ENCODE assay signal across 8 mouse cellular contexts in genomic region chr4:41097381-41097780, GRCm38 (mm10). TPM values are rescaled to one million over a fixed set of nuclear protein-coding genes. Genes with fewer than 3 reads are reported as not detected.
A peak's percentile ranks its signal among the peaks of the same experiment; 100 is the strongest.
DNase-seq lines count a peak whose midpoint lies in the region; ATAC-seq lines count a peak whose summit lies in the region.
"Had no signal": no experiment of that assay in that cellular context is flagged by ENCODE, and none has a peak within 500 bp of the region (broad histone marks: within the 10 kb centered on the region; RNA-seq: fewer than 3 reads in every experiment).

No protein-coding gene starts in this region.

- no peak overlapping the region; the same call in 1 of the 2 replicates for H3K4me3 ChIP-seq in lung, embryonic 15.5 days
- H3K4me3 ChIP-seq in hindbrain, embryonic 11.5 days (ENCODE audit: low read depth, low read length), result 0 out of 2 replicates have a peak overlapping the region, but pooled peaks have one; percentile 12
- no peak overlapping the region for H3K4me3 ChIP-seq in limb, embryonic 12.5 days (replicated peaks)
- H3K4me3 ChIP-seq in stomach, embryonic 14.5 days (ENCODE audit: low read depth, low read length), result peak overlapping the region; percentile 31

- peaks cover 38% of the 10 kb centered on the region for H3K4me1 ChIP-seq in lung, embryonic 15.5 days
- H3K4me1 ChIP-seq in hindbrain, embryonic 11.5 days (replicated peaks; ENCODE audit: control insufficient read depth, insufficient read depth, low read length), result no peaks in the 10 kb centered on the region; the same call in 1 of the 2 replicates
- peaks cover 26% of the 10 kb centered on the region for H3K4me1 ChIP-seq in limb, embryonic 12.5 days (replicated peaks)
- peaks cover 13% of the 10 kb centered on the region; the same call in 1 of the 2 replicates for H3K4me1 ChIP-seq in stomach, embryonic 14.5 days (ENCODE audit: control insufficient read depth, insufficient read depth, low read length)

- H3K9me3 ChIP-seq in lung, embryonic 15.5 days, result no peaks in the 10 kb centered on the region
- no peaks in the 10 kb centered on the region for H3K9me3 ChIP-seq in hindbrain, embryonic 11.5 days (ENCODE audit: control insufficient read depth, low read length)
- no peaks in the 10 kb centered on the region for H3K9me3 ChIP-seq in limb, embryonic 12.5 days
- H3K9me3 ChIP-seq in stomach, embryonic 14.5 days (ENCODE audit: control insufficient read depth, low read depth, low read length), result no peaks in the 10 kb centered on the region

- no peak for DNase-seq in lung, postnatal 36 days
- no peak for DNase-seq in hindbrain, embryonic 11.5 days (ENCODE audit: low spot score)
- no peak for DNase-seq in B cell, adult 2 months
- no peak for DNase-seq in thymus, postnatal 0 days (ENCODE audit: low spot score)
- DNase-seq: cerebellum, adult 11-12 months had no signal

- WGBS in lung, embryonic 15.5 days, result 57% methylated on average over 13 of the region's 13 CpGs
- 42% methylated on average over 13 of the region's 13 CpGs for WGBS in hindbrain, embryonic 11.5 days
- 46% methylated on average over 13 of the region's 13 CpGs for WGBS in limb, embryonic 12.5 days
- WGBS in stomach, embryonic 14.5 days, result 61% methylated on average over 13 of the region's 13 CpGs

- no peak overlapping the region for H3K27ac ChIP-seq in lung, embryonic 15.5 days
- H3K27ac ChIP-seq in hindbrain, embryonic 11.5 days (ENCODE audit: low read depth, low read length), result no peak overlapping the region
- no peak overlapping the region for H3K27ac ChIP-seq in limb, embryonic 12.5 days
- H3K27ac ChIP-seq in stomach, embryonic 14.5 days (ENCODE audit: low read length), result no peak overlapping the region

- H3K9ac ChIP-seq in lung, embryonic 15.5 days, result no peak overlapping the region
- H3K9ac ChIP-seq in hindbrain, embryonic 11.5 days (ENCODE audit: low read depth, low read length), result no peak overlapping the region
- 0 out of 2 replicates have a peak overlapping the region, but pooled peaks have one; percentile 44 for H3K9ac ChIP-seq in limb, embryonic 12.5 days (replicated peaks)
- no peak overlapping the region; the same call in 1 of the 2 replicates for H3K9ac ChIP-seq in stomach, embryonic 14.5 days (replicated peaks; ENCODE audit: low read depth, low read length)

- peaks cover 30% of the 10 kb centered on the region for H3K27me3 ChIP-seq in lung, embryonic 15.5 days
- H3K27me3 ChIP-seq in hindbrain, embryonic 11.5 days (ENCODE audit: control insufficient read depth, insufficient read depth, low read length), result peaks cover 15% of the 10 kb centered on the region; the same call in 1 of the 2 replicates
- H3K27me3 ChIP-seq in limb, embryonic 12.5 days, result peaks cover 45% of the 10 kb centered on the region
- no peaks in the 10 kb centered on the region; the same call in 1 of the 2 replicates for H3K27me3 ChIP-seq in stomach, embryonic 14.5 days (ENCODE audit: control insufficient read depth, insufficient read depth, low read length)

- no peak for ATAC-seq in lung, embryonic 15.5 days (ENCODE audit: borderline replicate concordance, extremely low read depth, low FRiP score, low TSS enrichment)
- no peak for ATAC-seq in hindbrain, embryonic 11.5 days (ENCODE audit: low FRiP score)
- ATAC-seq in limb, embryonic 12.5 days (ENCODE audit: insufficient number of reproducible peaks, insufficient read depth, low FRiP score, low TSS enrichment, low read depth), result no peak
- ATAC-seq in stomach, embryonic 14.5 days (ENCODE audit: insufficient number of reproducible peaks, insufficient read depth, low FRiP score, low read depth), result no peak

- H3K4me2 ChIP-seq in lung, embryonic 15.5 days, result peak overlapping the region; percentile 86
- peak overlapping the region; percentile 56 for H3K4me2 ChIP-seq in hindbrain, embryonic 11.5 days (replicated peaks; ENCODE audit: low read depth, low read length)
- H3K4me2 ChIP-seq in limb, embryonic 12.5 days, result peak overlapping the region; percentile 83
- peak overlapping the region; percentile 84 for H3K4me2 ChIP-seq in stomach, embryonic 14.5 days (replicated peaks; ENCODE audit: low read depth, low read length)

- no peaks in the 10 kb centered on the region for H3K36me3 ChIP-seq in lung, embryonic 15.5 days
- no peaks in the 10 kb centered on the region for H3K36me3 ChIP-seq in hindbrain, embryonic 11.5 days (ENCODE audit: control insufficient read depth, insufficient read depth, low read length)
- H3K36me3 ChIP-seq in limb, embryonic 12.5 days, result no peaks in the 10 kb centered on the region
- no peaks in the 10 kb centered on the region for H3K36me3 ChIP-seq in stomach, embryonic 14.5 days (ENCODE audit: control insufficient read depth, insufficient read depth, low read length)

RNA-seq across cellular contexts. Expression of gene Aqp3, which starts 0.6 kb away (rescaled TPM):
- 1.3 and 2.2 TPM in 2 replicates for polyA plus RNA-seq in lung, embryonic 15.5 days (2015; fragmentation: Nextera tagmentation; extraction: Ambion mirVana)
- polyA plus RNA-seq in hindbrain, embryonic 11.5 days (2014; fragmentation: Nextera tagmentation; extraction: Ambion mirVana), result 1.2 and 1.3 TPM in 2 replicates
- 1.0 TPM in 2 replicates for polyA plus RNA-seq in limb, embryonic 12.5 days (2016; fragmentation: Nextera tagmentation; extraction: Ambion mirVana)
- polyA plus RNA-seq in stomach, embryonic 14.5 days (2014; fragmentation: Nextera tagmentation; extraction: Ambion mirVana), result 27.3 and 36.0 TPM in 2 replicates
- polyA plus RNA-seq in thymus, postnatal 0 days (2015; fragmentation: Nextera tagmentation; extraction: Ambion mirVana), result 5.6 and 9.1 TPM in 2 replicates

RNA-seq across cellular contexts. Expression of gene Nol6, which starts 26.9 kb away (rescaled TPM):
- polyA plus RNA-seq in lung, embryonic 15.5 days (2015; fragmentation: Nextera tagmentation; extraction: Ambion mirVana), result 20.6 and 21.9 TPM in 2 replicates
- polyA plus RNA-seq in hindbrain, embryonic 11.5 days (2014; fragmentation: Nextera tagmentation; extraction: Ambion mirVana), result 14.7 and 17.6 TPM in 2 replicates
- polyA plus RNA-seq in limb, embryonic 12.5 days (2016; fragmentation: Nextera tagmentation; extraction: Ambion mirVana), result 24.6 and 29.8 TPM in 2 replicates
- 22.5 and 26.1 TPM in 2 replicates for polyA plus RNA-seq in stomach, embryonic 14.5 days (2014; fragmentation: Nextera tagmentation; extraction: Ambion mirVana)
- 12.1 and 15.8 TPM in 2 replicates for polyA plus RNA-seq in thymus, postnatal 0 days (2015; fragmentation: Nextera tagmentation; extraction: Ambion mirVana)

RNA-seq across cellular contexts. Expression of gene Ube2r2, which starts 38.2 kb away (rescaled TPM):
- 75.3 and 82.0 TPM in 2 replicates for polyA plus RNA-seq in lung, embryonic 15.5 days (2015; fragmentation: Nextera tagmentation; extraction: Ambion mirVana)
- polyA plus RNA-seq in hindbrain, embryonic 11.5 days (2014; fragmentation: Nextera tagmentation; extraction: Ambion mirVana), result 100 and 107 TPM in 2 replicates
- polyA plus RNA-seq in limb, embryonic 12.5 days (2016; fragmentation: Nextera tagmentation; extraction: Ambion mirVana), result 106 and 120 TPM in 2 replicates
- 85.7 and 87.5 TPM in 2 replicates for polyA plus RNA-seq in stomach, embryonic 14.5 days (2014; fragmentation: Nextera tagmentation; extraction: Ambion mirVana)
- 50.9 and 56.1 TPM in 2 replicates for polyA plus RNA-seq in thymus, postnatal 0 days (2015; fragmentation: Nextera tagmentation; extraction: Ambion mirVana)

RNA-seq across cellular contexts. Expression of gene Aqp7, which starts 49.4 kb away (rescaled TPM):
- 0.28 TPM in 1 of 2 replicates, not detected in the other for polyA plus RNA-seq in lung, embryonic 15.5 days (2015; fragmentation: Nextera tagmentation; extraction: Ambion mirVana)
- 0.07 TPM in 1 of 2 replicates, not detected in the other for polyA plus RNA-seq in hindbrain, embryonic 11.5 days (2014; fragmentation: Nextera tagmentation; extraction: Ambion mirVana)
- not detected in 2 replicates for polyA plus RNA-seq in limb, embryonic 12.5 days (2016; fragmentation: Nextera tagmentation; extraction: Ambion mirVana)
- 0.22 and 0.43 TPM in 2 replicates for polyA plus RNA-seq in stomach, embryonic 14.5 days (2014; fragmentation: Nextera tagmentation; extraction: Ambion mirVana)
- 0.86 and 1.7 TPM in 2 replicates for polyA plus RNA-seq in thymus, postnatal 0 days (2015; fragmentation: Nextera tagmentation; extraction: Ambion mirVana)

Comparison
In these comparisons a context has a peak if more than half of its experiments do, and no peak if none do; other contexts are left out.
1. H3K4me3 ChIP-seq: peak in hindbrain, embryonic 11.5 days (single experiment) and stomach, embryonic 14.5 days (single experiment); none in lung, embryonic 15.5 days (single experiment) and limb, embryonic 12.5 days (single experiment).
2. Peak in every context shown above with its lines, with median percentiles within 50 percentile points of each other: H3K4me2 ChIP-seq.